Mouse (Mus musculus): ENCODE results near the gene Unc50. TPM values are rescaled to one million over a fixed set of nuclear protein-coding genes. Genes with fewer than 3 reads are reported as not detected.

Unc50 gene
- polyA plus RNA-seq, 1 experiment from 2014 or later = 78.6 TPM

DNA sequence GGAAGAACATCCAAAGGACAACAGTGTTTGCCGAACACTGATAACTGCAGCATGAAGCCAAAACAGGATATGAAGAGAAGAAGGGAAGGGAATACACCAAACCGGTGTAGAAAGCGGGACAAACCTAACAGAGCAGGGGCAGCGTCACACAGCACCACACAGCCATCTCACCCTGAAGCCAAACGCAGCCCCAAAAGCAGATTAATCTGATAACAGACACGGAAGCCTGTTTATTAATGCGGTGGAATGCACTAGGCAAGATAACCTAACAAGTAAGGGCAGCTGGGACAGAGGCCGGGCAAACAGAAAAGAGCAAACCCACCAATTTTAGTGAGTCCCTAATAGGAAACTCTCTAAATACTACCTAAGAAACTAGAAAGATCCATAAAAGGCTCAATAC lies 49.8 kb downstream of the Unc50 start:
- Histone ChIP-seq H3K27ac (ENCODE audit: low read depth) (peak overlapping the region; percentile 74; the same call in 1 of the 2 replicates), H3K4me1 (ENCODE audit: insufficient read depth) (peaks cover 30% of the 10 kb centered on the region), H3K4me2 (ENCODE audit: low read depth, low read length) (peak overlapping the region; percentile 68), H3K9ac (replicated peaks) (no peak overlapping the region), H3K27me3 (ENCODE audit: insufficient read depth, low read length) (no peaks in the 10 kb centered on the region), H3K36me3 (replicated peaks; ENCODE audit: insufficient read depth, low read length) (no peaks in the 10 kb centered on the region), H3K4me3 (ENCODE audit: low read depth, low read length) (no peak overlapping the region), H3K9me3 (ENCODE audit: low read length) (no peaks in the 10 kb centered on the region)
- ATAC-seq = peak; percentile 21; the same call in 1 of the 2 replicates
- no peak for DNase-seq
- WGBS (ENCODE audit: insufficient replicate concordance) = 29% methylated on average over 8 of the region's 8 CpGs
- TF ChIP-seq EP300 (IDR thresholded peaks at IDR 0.05; ENCODE audit: low read depth) (no peak), CTCF (IDR thresholded peaks at IDR 0.05; ENCODE audit: low read depth) (no peak)

DNA sequence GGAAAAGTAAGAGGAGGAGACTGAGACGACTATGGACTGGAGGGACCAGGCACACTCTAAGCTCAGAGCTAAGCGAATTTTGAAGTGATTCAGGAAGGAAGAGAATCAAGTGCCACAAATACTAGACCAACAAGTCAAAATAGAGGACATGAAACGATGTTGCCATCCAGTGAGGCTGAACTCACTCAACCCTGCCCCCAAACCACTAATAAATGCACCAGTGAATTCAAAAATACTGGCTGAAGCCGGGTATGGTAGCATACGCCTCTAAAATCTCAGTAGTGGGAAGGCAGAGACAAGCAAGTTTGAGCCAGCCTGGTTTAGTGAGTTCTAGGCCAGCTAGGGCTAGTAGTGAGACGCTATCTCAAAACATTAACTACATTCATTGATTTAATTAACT lies 50.8 kb downstream of the Unc50 start:
- Histone ChIP-seq H3K4me2 (ENCODE audit: low read depth, low read length) (no peak overlapping the region), H3K36me3 (replicated peaks; ENCODE audit: insufficient read depth, low read length) (no peaks in the 10 kb centered on the region), H3K9ac (replicated peaks) (no peak overlapping the region), H3K27me3 (ENCODE audit: insufficient read depth, low read length) (no peaks in the 10 kb centered on the region), H3K9me3 (ENCODE audit: low read length) (no peaks in the 10 kb centered on the region), H3K4me3 (ENCODE audit: low read depth, low read length) (no peak overlapping the region), H3K27ac (ENCODE audit: low read depth) (no peak overlapping the region), H3K4me1 (ENCODE audit: insufficient read depth) (peaks cover 26% of the 10 kb centered on the region)
- TF ChIP-seq EP300 (IDR thresholded peaks at IDR 0.05; ENCODE audit: low read depth) = no peak
- TF ChIP-seq CTCF (IDR thresholded peaks at IDR 0.05; ENCODE audit: low read depth) = no peak
- ATAC-seq (no peak), DNase-seq (no peak)
- WGBS (ENCODE audit: insufficient replicate concordance) = 69% methylated on average over 6 of the region's 6 CpGs

DNA sequence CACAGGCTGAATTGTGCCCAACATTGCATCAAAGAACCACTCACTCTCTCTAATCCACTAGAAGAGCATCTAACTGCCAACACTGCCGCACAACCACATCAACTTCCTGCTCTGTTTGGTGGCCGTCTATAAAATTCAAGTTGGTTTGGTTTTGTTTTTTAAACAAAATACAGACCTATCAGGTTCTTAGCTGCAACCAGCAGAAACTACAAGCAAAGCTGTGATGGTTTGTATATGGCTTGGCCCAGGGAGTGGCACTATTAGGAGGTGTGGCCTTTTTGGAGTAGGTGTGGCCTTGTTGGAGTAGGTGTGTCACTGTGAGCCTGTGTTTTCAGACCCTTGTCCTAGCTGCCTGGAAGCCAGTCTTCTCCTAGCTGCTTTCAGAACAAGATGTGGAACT lies 51.4 kb downstream of the Unc50 start:
- Histone ChIP-seq H3K27me3 (ENCODE audit: insufficient read depth, low read length) (no peaks in the 10 kb centered on the region), H3K4me2 (ENCODE audit: low read depth, low read length) (no peak overlapping the region), H3K36me3 (replicated peaks; ENCODE audit: insufficient read depth, low read length) (no peaks in the 10 kb centered on the region), H3K27ac (ENCODE audit: low read depth) (0 out of 2 replicates have a peak overlapping the region, but pooled peaks have one; percentile 18), H3K9me3 (ENCODE audit: low read length) (no peaks in the 10 kb centered on the region), H3K4me1 (ENCODE audit: insufficient read depth) (peaks cover 26% of the 10 kb centered on the region), H3K4me3 (ENCODE audit: low read depth, low read length) (no peak overlapping the region), H3K9ac (replicated peaks) (no peak overlapping the region)
- TF ChIP-seq CTCF (IDR thresholded peaks at IDR 0.05; ENCODE audit: low read depth) = no peak
- TF ChIP-seq EP300 (IDR thresholded peaks at IDR 0.05; ENCODE audit: low read depth) = no peak
- DNase-seq = no peak
- WGBS (ENCODE audit: insufficient replicate concordance) = 57% methylated on average over 2 of the region's 2 CpGs
- ATAC-seq = no peak

- WGBS (ENCODE audit: insufficient replicate concordance) = 71% methylated on average over 4 of the region's 4 CpGs
- no peaks in the 10 kb centered on the region for H3K9me3 ChIP-seq (ENCODE audit: low read length)
These were observed 54.7 kb downstream of the Unc50 start for GRCm38 (mm10) chr1:37484612-37485011.

DNA sequence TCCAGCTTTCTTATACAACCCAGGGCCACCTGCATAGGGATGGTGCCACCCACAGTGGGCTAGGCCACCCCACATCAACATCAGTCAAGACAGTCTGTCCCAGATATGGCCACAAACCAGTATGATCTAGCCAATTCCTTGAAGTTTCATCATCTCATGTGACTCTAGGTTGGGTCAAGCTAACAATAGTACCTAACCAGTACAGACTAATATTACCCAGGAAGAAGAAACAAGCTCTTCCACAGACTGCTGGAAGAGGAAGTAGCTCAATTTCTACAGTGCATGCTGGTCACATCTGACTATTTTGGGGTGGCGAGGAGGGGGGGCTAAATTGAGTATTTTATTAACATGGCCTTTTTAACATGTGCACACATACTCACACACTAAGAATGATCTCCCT lies 56.5 kb downstream of the Unc50 start:
- Histone ChIP-seq H3K27me3 (ENCODE audit: insufficient read depth, low read length) (no peaks in the 10 kb centered on the region), H3K4me2 (ENCODE audit: low read depth, low read length) (no peak overlapping the region), H3K9ac (replicated peaks) (no peak overlapping the region), H3K27ac (ENCODE audit: low read depth) (peak overlapping the region; percentile 19; the same call in 1 of the 2 replicates), H3K9me3 (ENCODE audit: low read length) (no peaks in the 10 kb centered on the region), H3K4me3 (ENCODE audit: low read depth, low read length) (no peak overlapping the region), H3K4me1 (ENCODE audit: insufficient read depth) (no peaks in the 10 kb centered on the region; the same call in 1 of the 2 replicates), H3K36me3 (replicated peaks; ENCODE audit: insufficient read depth, low read length) (no peaks in the 10 kb centered on the region)
- TF ChIP-seq EP300 (IDR thresholded peaks at IDR 0.05; ENCODE audit: low read depth) = no peak
- no peak for TF ChIP-seq CTCF (IDR thresholded peaks at IDR 0.05; ENCODE audit: low read depth)
- WGBS (ENCODE audit: insufficient replicate concordance) = 74% methylated on average over 1 of the region's 1 CpGs
- DNase-seq (no peak), ATAC-seq (0 out of 2 replicates have a peak, but pooled peaks have one; percentile 40)

More at GRCm38 (mm10) chr1:37484612-37485011, 54.7 kb downstream of the Unc50 start:
- no peak overlapping the region for H3K27ac ChIP-seq (ENCODE audit: low read depth)
- no peak overlapping the region for H3K4me3 ChIP-seq (ENCODE audit: low read depth, low read length)
- DNase-seq (no peak), ATAC-seq (no peak)
- H3K4me1 ChIP-seq (ENCODE audit: insufficient read depth) = peaks cover 11% of the 10 kb centered on the region
- H3K9ac ChIP-seq (replicated peaks) = no peak overlapping the region
- H3K27me3 ChIP-seq (ENCODE audit: insufficient read depth, low read length) = no peaks in the 10 kb centered on the region
- TF ChIP-seq CTCF (IDR thresholded peaks at IDR 0.05; ENCODE audit: low read depth) = no peak
- no peak overlapping the region for H3K4me2 ChIP-seq (ENCODE audit: low read depth, low read length)
- no peaks in the 10 kb centered on the region for H3K36me3 ChIP-seq (replicated peaks; ENCODE audit: insufficient read depth, low read length)

DNA sequence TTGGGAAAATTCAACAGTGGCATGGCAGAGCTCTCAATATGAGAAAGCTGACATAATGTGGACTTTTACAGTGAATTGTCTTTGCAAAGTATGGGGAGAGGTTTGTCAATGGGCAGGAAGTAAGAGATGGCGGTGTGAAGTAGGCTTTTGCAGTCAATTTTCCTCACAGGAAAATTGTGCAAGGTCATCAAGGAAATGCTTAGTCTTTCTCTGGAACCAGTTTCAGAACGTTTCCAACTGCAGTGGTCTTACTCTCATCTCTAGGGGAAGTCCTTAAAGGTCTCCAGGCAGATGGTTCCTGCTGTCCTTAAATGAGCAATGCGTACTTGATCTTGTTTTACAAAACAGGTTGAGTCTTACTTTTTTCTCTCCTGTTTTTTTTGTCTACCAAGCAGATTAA lies 57.1 kb downstream of the Unc50 start:
- H3K9me3 ChIP-seq (ENCODE audit: low read length) = no peaks in the 10 kb centered on the region
- no peak overlapping the region for H3K9ac ChIP-seq (replicated peaks)
- H3K27me3 ChIP-seq (ENCODE audit: insufficient read depth, low read length) = no peaks in the 10 kb centered on the region
- peaks cover 1% of the 10 kb centered on the region; the same call in 1 of the 2 replicates for H3K4me1 ChIP-seq (ENCODE audit: insufficient read depth)
- 52% methylated on average over 3 of the region's 3 CpGs for WGBS (ENCODE audit: insufficient replicate concordance)
- no peak overlapping the region for H3K4me3 ChIP-seq (ENCODE audit: low read depth, low read length)
- H3K36me3 ChIP-seq (replicated peaks; ENCODE audit: insufficient read depth, low read length) = no peaks in the 10 kb centered on the region
- no peak overlapping the region for H3K4me2 ChIP-seq (ENCODE audit: low read depth, low read length)
- peak overlapping the region; percentile 35; the same call in 1 of the 2 replicates for H3K27ac ChIP-seq (ENCODE audit: low read depth)
- DNase-seq = no peak
- no peak for TF ChIP-seq CTCF (IDR thresholded peaks at IDR 0.05; ENCODE audit: low read depth)
- no peak for TF ChIP-seq EP300 (IDR thresholded peaks at IDR 0.05; ENCODE audit: low read depth)
- ATAC-seq = no peak

DNA sequence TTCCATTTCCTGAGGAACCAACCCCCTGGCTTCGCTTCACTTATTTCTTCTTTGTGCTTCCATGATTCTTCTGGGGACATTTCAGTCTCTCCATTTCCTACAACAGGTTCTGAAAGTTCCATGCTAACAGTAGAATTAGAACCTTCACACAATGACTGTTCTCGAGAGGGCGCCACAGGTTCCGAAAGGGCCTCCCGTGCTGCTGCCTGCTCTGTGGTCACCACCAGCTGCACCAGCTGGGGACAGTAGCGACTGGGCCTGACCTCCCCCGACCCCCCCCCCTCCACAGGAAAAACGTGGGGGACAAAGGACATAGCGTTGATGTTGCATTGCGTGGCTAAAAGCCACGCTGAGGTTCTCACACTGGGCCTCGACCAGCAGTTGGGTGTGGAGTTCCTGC lies 58.6 kb downstream of the Unc50 start:
- H3K27me3 ChIP-seq (ENCODE audit: insufficient read depth, low read length) = no peaks in the 10 kb centered on the region
- H3K9me3 ChIP-seq (ENCODE audit: low read length) = no peaks in the 10 kb centered on the region
- H3K27ac ChIP-seq (ENCODE audit: low read depth) = no peak overlapping the region
- no peak overlapping the region for H3K9ac ChIP-seq (replicated peaks)
- DNase-seq (no peak), ATAC-seq (no peak)
- 63% methylated on average over 12 of the region's 12 CpGs for WGBS (ENCODE audit: insufficient replicate concordance)
- H3K4me1 ChIP-seq (ENCODE audit: insufficient read depth) = peaks cover 6% of the 10 kb centered on the region; the same call in 1 of the 2 replicates
- no peak overlapping the region for H3K4me2 ChIP-seq (ENCODE audit: low read depth, low read length)
- TF ChIP-seq CTCF (IDR thresholded peaks at IDR 0.05; ENCODE audit: low read depth) (no peak), EP300 (IDR thresholded peaks at IDR 0.05; ENCODE audit: low read depth) (no peak)
- H3K36me3 ChIP-seq (replicated peaks; ENCODE audit: insufficient read depth, low read length) = no peaks in the 10 kb centered on the region
- no peak overlapping the region for H3K4me3 ChIP-seq (ENCODE audit: low read depth, low read length)

Other genes with a start within 250 kb of the Unc50 start
- gene Cnga3, start 215.7 kb upstream of the Unc50 start, polyA plus RNA-seq (2015; fragmentation: Nextera tagmentation; extraction: Ambion mirVana) = not detected in 2 replicates
- gene Inpp4a, start 130.3 kb upstream of the Unc50 start, polyA plus RNA-seq (2015; fragmentation: Nextera tagmentation; extraction: Ambion mirVana) = 5.0 and 6.7 TPM in 2 replicates
- 19.6 and 23.0 TPM in 2 replicates for gene Coa5, start within 50 bp of the Unc50 start, polyA plus RNA-seq (2015; fragmentation: Nextera tagmentation; extraction: Ambion mirVana)
- 0.66 and 1.4 TPM in 2 replicates for gene Mgat4a, start 110.9 kb downstream of the Unc50 start, polyA plus RNA-seq (2015; fragmentation: Nextera tagmentation; extraction: Ambion mirVana)